Mouse (Mus musculus) spleen, postnatal 14 days (tissue): ENCODE measurements around the gene Pask.

Experiments used
- DNase-seq, 2 experiments: peaks; one replicate each; pipeline ENCODE4 v3.0.0; 2021 to 2022; ENCODE audit warnings: low spot score in 2 of 2

The Pask gene

GRCm38 (mm10) chr1:93289678-93290214 lies 53.5 kb downstream of the Pask start:
- no peak for DNase-seq

GRCm38 (mm10) chr1:93277041-93277440 lies 66.2 kb downstream of the Pask start:
- no peak for DNase-seq

DNA sequence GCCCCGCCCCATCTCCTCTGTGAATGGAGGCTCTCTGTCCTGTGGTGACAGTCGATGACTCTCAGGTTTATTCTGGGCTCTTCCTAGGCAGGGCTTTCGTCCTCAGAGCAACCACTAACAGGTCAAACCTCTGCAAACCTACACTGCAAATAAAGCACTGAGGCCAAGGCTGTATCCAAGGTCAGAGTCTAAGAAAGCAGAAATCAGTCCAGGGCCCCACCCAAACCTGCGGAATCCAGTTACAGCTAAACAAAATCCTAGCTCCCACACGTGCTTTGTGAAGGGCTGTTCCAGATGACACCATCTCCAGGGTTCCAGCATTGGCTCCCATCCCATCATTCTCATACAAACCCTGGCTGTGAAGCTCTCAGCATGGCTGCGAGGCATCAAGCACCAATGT lies 67.7 kb downstream of the Pask start:
- no peak for DNase-seq

GRCm38 (mm10) chr1:93272409-93272821 lies 70.9 kb downstream of the Pask start:
- DNase-seq, result peak in 1 of 2 experiments; percentile 20

DNA sequence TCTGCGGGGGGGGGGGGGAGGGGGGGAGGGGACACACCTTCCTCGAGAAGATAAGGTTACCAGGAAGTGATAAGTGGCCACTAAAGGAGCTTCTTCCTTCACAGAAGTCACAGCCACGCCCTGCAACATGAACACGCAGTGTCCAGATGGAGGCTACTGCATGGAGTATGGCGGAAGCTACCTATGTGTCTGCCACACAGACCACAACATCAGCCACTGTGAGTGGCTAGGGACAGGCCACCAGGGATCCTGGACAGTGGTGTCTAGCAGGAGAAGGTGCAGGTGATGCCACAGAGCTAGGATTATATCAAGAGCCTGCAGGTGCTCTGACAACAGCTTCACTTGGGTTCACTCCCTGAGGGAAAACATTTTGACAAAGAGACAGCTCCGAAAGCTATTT lies 71.5 kb downstream of the Pask start:
- no peak for DNase-seq

- no peak for DNase-seq
Observed at GRCm38 (mm10) chr1:93270516-93271240, 72.6 kb downstream of the Pask start.

DNA sequence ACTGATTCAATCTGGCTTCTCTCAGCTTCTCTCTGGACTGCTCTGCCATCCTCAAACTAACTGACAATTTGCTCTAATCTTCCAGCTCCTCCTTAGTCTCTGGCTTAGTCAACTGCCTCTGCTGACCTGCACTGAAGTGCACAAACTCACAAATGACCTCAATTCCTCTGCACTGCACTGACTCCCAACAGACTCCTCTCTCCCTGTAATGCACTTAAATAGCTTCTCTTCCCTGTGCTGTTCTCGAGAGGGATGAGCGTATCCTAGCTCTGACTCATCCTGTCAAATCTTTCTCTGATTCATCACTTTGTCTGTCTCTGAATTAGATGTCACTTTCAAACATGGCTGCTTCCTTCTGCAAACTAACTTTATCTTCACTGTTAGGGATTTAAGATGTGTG lies 75.0 kb downstream of the Pask start:
- DNase-seq, result no peak

DNA sequence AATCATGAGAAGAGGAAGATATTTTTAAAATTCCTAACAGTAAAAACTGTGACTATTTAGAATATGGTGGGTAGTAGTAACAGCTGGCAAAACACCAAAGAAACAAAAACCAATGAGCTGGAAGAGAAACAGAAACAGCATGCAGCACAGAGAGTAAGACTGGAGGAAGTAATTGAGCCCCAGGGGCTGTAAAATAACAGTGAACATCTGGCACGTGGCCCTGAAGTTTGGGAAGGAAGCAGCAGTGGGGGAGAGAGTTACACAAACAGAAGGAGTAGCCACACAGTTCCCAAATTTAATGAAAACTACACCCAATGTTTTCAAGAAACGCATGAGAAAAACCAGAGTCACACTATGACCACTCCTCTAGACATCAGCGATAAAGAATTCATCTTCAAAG lies 76.1 kb downstream of the Pask start:
- DNase-seq, result no peak
